7 mouse cellular contexts compared by ENCODE assay signal in genomic region chr4:111594655-111595295, GRCm38 (mm10).
"Had no signal": no experiment of that assay in that cellular context is flagged by ENCODE, and none has a peak within 500 bp of the region (broad histone marks: within the 10 kb centered on the region; RNA-seq: fewer than 3 reads in every experiment).

No protein-coding gene starts in this region.

- DNase-seq: kidney, postnatal 14 days; kidney, postnatal 4 days; layer of hippocampus, postnatal 36 days; liver, embryonic 13.5 days; lung, embryonic 14.5 days; thymus, adult 18-20 months; thymus, postnatal 36 days had no signal
